Mouse (Mus musculus) inflammation-experienced regulatory T-cells, adult 6 months (primary cell): Measurements from ENCODE around the gene Ehbp1. TPM values are rescaled to one million over a fixed set of nuclear protein-coding genes. Genes with fewer than 3 reads are reported as not detected.
A peak's percentile ranks its signal among the peaks of the same experiment; 100 is the strongest.

Source experiments
- ATAC-seq: one replicate; pipeline ENCODE4 v1.8.0; 2017
- polyA plus RNA-seq, 3 experiments: library from polyadenylated mRNA; unstranded; fragments of 100-300 nt; shearing (Covaris generic); gene quantifications; one replicate each; pipeline ENCODE4 v1.2.1; 2017

Gene Ehbp1
- polyA plus RNA-seq, 3 experiments from 2014 or later, result 0.94 to 2.3 (median 1.7) TPM

DNA sequence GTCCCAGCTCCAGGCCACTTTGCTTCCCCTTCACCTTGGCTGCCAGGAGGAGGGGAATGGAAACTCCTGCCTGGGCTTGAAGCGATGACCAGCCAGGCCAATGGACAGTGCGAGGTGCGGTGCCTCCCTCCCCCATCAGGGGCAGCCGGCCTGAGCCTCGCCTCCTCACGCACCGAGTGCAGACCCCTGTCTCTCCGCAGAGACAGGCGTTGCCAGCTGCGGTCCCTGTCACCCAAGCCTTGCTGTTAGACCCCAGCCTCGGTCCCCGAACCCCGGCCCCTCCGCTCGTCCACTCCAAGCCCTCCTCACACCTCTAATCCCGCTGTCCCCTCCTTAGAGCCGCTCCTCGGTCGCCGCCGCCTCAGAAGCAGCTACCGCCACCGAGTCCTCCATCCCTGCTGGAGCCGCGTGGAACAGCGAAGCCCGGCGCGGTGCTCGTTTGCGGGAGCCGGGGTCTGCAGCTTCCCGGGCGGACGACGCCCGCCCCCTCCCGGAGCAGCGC lies 55.7 kb downstream of the Ehbp1 start:
- peak; percentile 1 for ATAC-seq

DNA sequence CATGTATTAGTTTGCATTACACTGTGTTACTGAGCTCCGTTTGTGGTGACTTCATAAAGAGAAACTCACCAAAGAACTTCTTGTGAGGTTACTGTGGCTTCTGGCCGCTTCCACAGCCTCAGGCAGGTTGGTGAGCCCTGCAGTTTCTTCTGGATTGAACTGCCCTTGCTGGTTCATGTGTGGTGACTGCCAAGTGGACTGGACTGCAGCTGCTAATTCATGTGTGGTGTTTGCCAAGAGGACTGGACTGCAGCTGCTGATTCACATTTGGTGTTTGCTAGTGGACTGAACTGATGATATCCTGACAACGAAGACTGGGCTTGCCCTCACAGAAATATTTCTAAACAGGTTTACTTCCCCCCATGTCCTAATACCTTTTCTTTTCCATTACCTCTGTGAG lies 65.4 kb downstream of the Ehbp1 start:
- ATAC-seq, result no peak

DNA sequence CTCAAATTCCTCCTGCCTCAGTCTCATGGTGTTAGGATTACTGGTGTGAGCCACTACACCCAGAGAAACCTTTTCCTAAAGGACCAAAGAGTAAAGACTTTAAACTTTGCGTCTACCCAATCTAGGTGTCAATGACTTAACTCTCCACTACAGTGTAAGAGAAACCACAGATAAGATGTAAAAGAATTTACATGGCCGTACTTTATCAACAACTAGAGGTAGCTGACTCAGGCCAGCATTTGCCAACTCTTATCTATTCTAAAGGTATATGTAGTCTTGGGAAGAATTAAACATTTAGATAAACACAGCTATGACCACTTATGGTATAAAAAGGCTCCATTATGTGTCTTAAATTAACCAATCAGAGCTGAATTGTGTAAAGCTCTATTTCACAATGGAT lies 67.9 kb downstream of the Ehbp1 start:
- no peak for ATAC-seq

DNA sequence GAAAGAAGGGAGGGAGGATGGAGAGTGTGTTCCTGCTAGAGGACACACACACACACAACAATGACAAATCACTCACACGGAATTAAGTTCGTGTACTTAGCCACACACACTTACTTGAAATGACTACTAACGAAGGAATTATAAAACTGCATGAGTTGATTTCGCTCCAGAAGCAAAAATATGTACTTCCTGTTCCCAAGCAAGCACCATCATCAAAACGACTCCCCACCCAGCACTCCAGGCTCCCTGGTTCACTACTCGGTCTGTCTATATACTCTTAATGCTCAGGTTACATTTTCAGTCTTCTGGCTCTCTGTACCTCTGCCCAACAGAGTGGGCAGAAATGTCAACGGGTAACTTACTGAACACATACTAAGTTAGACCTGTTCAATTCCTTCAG lies 68.7 kb downstream of the Ehbp1 start:
- ATAC-seq, result no peak

DNA sequence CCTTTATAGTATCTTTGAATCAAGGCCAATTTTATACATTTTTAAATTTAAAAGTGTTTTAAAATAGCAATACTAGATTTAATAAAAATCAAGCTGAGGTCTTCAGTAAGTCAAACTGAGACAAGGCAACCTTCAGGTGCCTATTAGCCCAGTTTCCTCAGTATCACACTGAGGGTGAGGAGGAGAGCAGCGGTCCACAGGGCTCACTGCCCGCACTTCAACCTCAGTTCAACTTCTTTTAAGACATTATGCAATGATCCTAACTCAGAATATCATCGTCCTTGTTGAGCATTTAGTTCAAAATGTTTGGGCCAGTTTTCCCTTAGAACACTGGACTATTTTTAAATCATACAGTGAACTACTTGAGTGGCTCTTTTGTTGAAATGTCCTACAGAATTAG lies 70.2 kb downstream of the Ehbp1 start:
- ATAC-seq, result no peak

DNA sequence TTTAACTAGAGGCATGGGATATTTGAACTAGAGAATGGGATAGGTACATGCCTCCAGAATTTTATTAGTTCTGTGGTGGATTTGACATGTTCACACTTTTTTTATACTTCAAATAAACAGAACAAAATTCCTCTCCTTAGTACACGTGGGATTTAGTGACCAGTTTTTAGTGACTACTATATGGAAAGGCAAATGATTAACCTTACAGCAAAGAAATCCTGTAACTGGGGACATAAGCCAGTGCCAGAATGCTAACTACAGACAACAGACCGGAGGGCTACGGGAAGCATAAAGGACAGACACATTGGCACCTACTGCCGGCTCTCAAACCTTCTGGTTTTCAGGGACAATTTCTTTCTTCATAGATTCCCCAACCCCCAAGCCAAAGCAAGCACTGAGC lies 72.4 kb downstream of the Ehbp1 start:
- ATAC-seq, result no peak

DNA sequence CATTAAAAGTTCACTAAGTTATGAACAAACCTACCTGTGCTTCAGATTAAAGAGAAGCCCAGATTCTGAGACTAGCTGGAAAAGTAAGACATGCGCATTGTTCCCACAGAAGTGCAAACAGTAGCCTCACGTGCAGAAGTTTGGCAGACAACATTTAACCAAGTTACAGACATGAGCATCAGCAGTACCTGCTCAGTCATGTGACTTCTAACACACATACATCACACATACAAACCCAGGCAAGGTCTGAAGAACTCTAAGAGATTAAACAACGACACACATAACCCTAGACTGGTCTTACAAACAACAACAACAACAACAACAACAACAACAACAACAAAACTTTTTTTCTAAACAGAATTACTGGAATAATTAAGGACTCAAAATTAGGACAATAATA lies 72.9 kb downstream of the Ehbp1 start:
- ATAC-seq, result no peak

DNA sequence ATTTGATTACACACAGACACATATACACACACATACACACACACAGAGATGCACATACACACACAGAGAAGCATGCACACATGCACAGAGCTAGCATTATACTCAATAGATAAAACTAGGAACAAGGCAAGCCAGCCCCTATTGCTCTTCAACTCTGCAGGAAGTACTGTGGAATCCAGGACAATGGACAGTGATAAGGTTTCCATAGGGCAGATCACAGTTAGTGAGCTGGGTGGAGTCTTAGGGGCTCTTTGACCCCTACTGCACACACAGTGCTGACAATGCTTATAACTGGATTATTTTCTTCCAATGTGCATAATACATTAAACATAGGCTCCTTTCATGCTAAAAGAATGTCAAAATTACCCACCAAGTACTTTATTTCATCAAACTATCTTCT lies 75.1 kb downstream of the Ehbp1 start:
- no peak for ATAC-seq

DNA sequence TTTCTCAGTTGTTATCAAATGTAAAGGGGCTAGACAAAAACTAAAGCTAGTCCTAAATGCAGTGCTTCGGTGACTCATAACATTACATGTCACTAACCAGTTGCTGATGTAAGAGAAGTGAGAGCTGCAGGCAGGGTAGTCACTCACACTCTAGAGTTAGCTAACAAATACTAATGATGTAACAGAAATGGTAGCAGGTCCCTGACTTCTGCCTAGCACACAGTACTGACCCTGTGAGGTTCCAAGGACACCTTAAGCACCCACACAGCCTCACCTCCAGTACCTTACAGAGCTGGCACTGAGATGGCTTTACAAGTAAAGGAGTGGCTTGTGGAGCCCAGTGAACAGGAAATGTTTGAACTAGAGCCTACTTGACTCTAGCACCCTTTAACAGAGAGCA lies 86.7 kb downstream of the Ehbp1 start:
- no peak for ATAC-seq

DNA sequence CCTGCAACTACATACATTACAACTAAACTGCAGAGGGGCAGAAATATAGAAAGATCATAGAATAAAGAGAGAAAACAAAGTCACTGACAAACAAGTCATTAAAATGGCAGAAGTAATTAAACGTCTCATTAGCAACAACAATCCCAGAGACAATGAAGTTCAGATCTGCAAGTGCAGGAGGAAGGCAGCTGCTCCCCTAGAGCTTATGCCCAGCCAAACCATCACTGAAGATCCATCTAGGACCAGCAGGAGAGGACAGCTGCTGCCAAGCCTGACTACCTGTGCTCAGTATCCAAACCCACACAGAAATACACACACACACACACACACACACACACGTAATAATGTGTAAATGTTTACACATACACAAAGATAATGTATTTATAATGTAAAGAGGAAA lies 92.7 kb downstream of the Ehbp1 start:
- no peak for ATAC-seq

DNA sequence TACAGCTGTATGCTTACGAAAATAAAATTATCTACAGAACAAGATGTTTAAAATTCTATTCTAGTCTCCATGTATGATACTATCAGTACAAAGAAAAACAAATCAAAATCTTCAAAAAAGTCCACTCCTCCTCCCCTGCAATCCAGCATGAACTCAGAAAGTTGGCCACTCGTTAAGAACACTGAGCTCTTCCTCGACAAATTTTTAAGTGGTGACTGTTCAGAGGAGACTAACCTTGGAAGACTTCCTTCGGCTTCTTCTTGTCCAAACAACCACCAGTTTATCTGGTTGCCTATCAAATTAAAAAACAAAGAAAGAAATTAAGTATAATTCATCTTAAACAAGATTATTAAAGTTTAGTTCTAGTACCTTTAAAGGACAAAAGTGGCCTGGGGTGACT lies 94.4 kb downstream of the Ehbp1 start:
- ATAC-seq, result no peak

DNA sequence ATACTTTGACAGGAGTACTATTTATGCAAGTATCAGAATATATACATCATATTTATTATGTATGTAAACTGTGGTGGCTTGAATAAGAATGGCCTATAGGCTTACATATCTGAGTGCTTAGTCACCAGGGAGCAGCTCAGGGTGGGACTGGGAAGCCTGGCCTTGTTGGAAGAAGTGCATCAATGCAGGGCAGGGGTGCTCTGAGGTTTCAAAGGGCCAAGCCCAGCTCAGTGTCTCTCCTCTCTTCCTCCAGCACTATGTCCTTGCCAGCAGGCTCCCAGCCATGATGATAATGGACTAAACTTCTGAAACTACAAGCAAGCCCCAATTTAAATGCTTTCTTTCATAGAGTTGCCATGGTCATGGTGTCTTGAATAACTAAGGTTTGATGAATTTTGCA lies 95.0 kb downstream of the Ehbp1 start:
- no peak for ATAC-seq

DNA sequence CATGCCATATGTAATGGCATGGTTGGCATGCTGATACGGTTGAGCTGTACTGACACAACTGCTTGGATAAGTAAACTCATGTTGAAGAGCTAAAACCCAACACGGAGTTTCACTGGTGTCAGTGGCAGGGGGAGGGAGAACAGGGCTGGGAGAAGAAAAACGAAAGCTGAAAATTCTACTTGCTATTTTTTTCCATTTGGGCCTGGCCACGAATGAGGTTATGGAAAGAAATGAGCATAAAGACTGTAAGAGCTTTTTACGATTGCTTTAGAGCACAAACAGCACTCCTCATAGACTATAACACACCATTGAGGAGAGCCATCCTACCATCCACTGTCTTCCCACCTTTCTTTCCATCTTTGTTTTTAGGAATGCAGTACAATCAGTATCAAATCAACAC lies 106.5 kb downstream of the Ehbp1 start:
- ATAC-seq, result no peak

DNA sequence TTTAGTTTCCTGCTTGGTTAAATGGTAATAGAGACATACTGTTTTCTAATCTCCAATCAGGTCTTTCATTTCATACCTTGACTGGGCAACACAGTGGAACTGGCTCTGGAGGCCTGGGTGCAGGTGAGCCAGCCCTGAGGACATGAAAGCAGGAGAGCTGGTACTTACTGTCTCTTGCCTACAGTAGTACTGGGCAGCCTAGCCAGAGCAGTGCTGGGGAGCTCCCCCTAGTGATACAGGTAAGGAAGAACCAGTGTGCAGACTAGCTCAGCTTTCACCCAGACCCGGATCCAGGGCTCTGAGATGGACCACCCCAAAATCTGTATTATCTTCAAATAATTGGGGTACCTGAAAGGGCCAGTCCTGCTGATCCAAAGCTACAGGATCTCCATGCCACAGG lies 107.4 kb downstream of the Ehbp1 start:
- no peak for ATAC-seq

DNA sequence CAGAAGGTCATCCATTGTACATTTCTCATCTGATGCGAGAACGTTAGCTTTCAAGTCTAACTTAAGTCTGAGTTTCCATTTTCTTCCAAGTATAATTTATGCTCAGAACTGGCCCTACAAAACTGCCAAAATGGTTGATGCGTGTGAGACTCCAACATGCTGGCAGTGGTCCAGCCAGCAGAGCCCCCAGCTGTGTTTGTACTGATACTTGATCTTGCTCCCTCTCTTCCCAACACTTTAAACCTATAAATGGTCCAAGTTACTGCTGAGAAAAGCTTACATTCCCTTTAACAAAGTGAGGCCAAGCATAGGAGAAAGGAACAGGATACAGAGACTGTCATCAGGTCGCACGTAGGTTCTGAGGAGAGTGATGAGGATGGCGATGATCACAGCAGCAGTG lies 111.2 kb downstream of the Ehbp1 start:
- no peak for ATAC-seq

DNA sequence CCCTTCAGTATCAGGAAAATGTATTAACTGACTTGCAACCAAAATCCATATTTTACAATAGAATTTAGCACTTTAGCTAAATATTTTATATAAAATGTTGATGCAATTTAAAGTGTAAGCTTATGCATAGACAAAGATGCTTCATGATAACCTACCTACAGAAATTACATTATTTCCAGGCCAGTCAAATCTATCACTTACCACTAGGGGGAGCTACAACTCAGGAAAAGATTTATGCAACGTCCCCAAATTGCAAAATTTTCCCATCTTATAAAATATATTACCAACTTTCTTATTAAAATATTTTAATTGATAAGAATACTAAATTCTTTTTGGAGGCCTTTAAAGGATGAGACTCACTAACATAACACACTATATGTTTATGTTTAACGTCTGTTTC lies 116.5 kb downstream of the Ehbp1 start:
- no peak for ATAC-seq

DNA sequence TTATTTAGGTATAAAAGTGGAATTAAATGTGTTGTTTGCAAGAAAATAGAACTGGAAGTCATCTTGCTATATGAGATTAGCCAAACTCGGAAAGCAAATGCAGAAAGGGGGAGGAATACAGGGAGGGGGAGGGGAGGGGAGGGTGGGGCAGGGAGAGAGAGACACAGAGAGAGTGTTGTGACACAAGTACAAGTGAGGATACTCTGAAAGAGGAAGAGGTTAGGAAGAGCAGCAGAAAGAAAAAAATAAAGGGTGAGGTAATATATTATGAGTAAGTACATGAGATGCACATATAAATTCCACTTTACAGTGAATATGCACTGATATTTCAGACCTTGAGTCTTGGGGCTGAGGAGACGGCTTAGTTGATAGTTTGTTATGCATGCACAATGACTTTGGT lies 123.9 kb downstream of the Ehbp1 start:
- ATAC-seq, result no peak

DNA sequence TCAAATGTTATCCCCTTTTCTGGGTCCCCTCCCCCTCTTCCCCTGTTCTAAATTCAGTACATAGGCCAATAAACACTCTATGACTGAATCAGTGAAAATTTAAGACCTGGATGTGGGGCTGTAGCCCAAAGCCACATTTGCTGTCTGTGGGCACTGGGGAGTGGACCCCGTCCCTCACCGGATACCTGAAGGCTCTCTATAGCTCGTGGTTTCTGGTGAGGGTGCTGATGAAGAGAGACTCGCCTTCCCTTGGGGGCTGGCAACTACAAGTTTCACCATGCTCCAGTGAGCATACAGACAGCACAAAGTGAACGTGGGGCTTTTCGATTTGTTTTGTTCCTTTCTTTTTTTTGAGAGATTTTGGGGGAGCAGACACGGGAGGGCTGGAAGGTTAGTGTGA lies 125.2 kb downstream of the Ehbp1 start:
- no peak for ATAC-seq

DNA sequence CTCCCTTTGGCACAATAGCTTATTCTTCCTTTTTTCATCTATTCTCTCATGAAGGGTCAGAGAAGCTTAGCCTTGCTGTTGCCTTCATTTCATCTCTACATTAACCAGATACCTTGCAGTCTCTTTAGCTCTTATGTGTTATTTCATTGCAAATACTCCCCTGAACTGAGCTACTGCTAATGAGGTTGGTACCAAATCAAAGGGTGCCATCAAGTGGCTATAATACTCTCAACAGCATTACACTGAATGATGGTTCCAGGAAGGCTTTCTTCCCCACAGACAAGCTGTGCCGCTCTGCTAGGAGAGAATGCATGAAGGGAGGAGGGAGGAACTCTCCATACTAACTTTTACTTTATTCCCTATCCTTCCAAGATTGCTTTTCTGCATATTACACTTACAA lies 135.5 kb downstream of the Ehbp1 start:
- no peak for ATAC-seq

DNA sequence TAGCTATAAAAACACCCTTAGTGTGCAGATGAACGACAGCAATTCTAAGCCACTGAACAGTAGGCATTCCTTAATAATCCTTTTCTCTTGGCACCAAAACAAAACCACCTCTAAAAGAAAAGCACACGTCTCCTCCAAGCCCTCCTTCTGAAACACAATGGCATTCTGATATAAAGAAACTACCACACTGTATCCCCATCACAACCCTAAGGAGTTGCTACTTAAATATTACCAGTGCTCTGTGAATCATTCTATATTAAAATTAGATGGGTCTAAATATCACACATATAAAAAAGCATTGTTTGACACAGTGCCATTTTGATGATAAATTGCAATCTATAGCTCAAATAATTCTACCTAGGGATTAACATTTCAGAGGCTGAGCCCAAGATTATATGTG lies 135.9 kb downstream of the Ehbp1 start:
- ATAC-seq, result no peak

DNA sequence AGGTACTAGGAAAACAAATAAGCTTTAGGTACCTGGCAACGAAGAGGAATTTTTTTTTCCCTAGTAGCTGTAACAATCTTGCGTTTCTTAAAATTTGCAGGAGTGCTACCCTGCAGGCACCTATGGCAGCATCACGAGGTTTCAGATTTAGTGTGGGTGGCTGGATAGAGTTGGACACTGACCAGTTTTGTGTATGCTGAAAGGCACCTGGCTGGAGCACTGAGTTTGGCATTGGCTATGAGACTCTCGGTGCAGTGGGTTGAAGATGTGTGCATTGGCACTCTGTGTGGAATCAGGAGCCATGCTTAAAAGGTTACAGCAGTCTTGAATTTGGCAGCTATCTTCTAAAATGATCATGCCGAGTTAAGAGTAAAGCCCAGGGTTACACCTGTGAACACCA lies 138.7 kb downstream of the Ehbp1 start:
- no peak for ATAC-seq

DNA sequence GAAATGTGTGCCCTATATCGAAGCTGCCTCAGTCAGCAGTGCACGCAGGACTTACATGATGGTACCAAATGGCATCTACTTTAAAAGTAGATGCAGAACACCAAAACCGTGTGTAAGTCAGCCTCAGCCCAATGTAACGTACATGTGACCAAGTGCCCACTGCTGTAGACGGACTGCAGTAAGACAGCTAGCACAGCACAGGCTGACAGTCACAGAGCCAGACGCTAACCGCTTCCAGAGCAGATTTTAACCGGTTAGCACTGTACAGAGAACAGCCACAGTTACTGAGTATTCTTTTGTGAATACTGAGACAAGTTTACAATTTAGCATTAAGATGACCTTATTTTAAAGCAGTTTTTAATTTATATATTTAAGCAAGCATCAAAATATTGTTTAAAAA lies 141.0 kb downstream of the Ehbp1 start:
- no peak for ATAC-seq

DNA sequence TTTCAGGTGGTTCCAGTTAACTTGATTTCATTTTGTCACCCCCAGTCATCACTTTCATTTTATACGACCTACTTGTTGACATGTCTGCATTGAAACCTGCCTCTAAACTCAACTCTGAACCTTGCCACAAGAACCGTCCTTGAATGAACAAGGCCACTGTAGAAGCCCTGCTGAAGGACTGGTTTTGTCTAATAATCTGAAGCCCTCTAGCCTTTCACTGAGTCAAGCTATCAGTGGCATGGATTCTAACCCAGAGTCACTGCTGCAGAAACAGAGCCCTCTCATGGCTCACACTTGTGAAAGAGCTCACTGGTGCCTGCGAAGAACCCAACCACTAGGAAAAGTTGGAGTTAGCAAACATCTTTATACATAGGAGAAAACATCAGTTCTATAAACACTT lies 142.2 kb downstream of the Ehbp1 start:
- ATAC-seq, result no peak

DNA sequence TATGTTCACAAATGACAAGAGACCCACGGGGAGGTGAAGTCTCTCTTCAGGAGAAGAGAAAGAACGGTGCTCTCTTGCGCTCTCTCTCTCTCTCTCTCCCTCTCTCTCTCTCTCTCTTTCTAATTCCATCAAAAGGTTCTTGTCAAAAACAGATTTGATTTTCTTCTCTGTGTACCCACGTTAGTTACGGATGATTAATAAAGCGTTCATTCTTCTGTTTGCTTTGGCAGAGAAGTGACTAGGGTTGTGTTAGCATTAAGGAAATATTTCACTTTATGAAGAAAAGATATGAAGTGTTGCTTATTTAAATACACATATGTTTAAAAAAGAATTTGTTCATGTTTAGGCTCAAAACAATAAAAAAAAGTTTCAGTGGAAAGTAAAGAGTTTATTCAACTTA lies 143.7 kb downstream of the Ehbp1 start:
- no peak for ATAC-seq

DNA sequence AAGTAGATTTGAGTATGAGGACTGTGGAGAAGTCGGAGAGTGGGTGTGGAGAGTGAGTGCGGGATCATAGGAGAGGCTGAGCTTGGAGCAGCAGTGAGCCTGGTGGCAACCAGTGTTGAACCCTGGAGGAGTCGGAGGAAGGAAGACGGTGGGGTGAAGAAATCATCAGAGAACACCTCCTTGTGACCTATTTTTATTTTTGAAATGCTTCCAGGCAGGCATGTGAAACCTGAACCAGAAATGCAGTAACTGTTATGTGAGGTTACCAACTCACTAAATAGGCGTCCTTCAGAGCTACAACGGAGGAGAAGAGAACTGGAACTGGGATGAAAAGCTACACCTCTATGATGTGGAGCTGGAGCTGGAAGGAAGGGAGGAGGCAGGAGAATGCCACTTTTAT lies 144.2 kb downstream of the Ehbp1 start:
- no peak for ATAC-seq

DNA sequence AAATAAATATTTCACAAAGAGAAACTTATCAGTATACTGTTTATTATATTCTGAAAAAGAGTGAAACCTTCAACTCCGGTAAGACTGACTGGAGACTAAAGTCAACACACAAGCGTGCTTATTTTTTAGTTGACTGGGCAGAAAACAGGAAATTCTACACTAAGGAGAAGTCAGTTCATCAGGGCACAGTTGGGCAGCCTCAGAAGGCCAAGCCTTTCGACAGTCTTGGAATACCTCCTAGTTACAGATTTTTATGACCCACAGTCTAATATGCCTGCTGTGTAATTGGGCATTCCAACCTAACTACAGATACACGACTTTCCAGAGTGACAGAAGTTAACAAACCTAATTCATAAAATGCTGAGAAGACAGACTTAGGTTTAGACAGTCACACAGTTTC lies 145.3 kb downstream of the Ehbp1 start:
- no peak for ATAC-seq
